Mouse (Mus musculus) stomach, embryonic 14.5 days (tissue): ENCODE results near the gene Nlrc3. TPM values are rescaled to one million over a fixed set of nuclear protein-coding genes. Genes with fewer than 3 reads are reported as not detected.

Source experiments
- ATAC-seq: fragments of 200-750 bp; cut with Nextera tagmentation; 2 replicates; pipeline ENCODE4 v1.8.0; 2017; ENCODE audit warnings: low read depth, moderate TSS enrichment; ENCODE audit not compliant: insufficient number of reproducible peaks, insufficient read depth, low FRiP score
- H3K27ac ChIP-seq: fragments of 300-500 bp; sonication (generic); 2 replicates; pipeline ENCODE4 v1.5.1; 2014; ENCODE audit warnings: mild to moderate bottlenecking, low read length, moderate library complexity, mixed read lengths
- H3K27me3 ChIP-seq: fragments of 300-500 bp; sonication (generic); 2 replicates; pipeline ENCODE4 v1.6.1; 2014; ENCODE audit warnings: low read length, control low read depth, mixed read lengths; ENCODE audit not compliant: control insufficient read depth, insufficient read depth
- H3K36me3 ChIP-seq: fragments of 300-500 bp; sonication (generic); 2 replicates; pipeline ENCODE4 v1.6.1; 2014; ENCODE audit warnings: mild to moderate bottlenecking, control low read depth, low read length, moderate library complexity, mixed read lengths; ENCODE audit not compliant: control insufficient read depth, insufficient read depth
- H3K4me1 ChIP-seq: fragments of 300-500 bp; sonication (generic); 2 replicates; pipeline ENCODE4 v1.6.1; 2014; ENCODE audit warnings: low read length, control low read depth, mixed read lengths; ENCODE audit not compliant: control insufficient read depth, insufficient read depth
- H3K4me2 ChIP-seq: fragments of 300-500 bp; sonication (generic); replicated peaks from 2 replicates; pipeline ENCODE4 v1.6.1; 2014; ENCODE audit warnings: low read depth, low read length, control low read depth
- H3K4me3 ChIP-seq: fragments of 300-500 bp; sonication (generic); 2 replicates; pipeline ENCODE4 v1.5.1; 2014; ENCODE audit warnings: low read depth, low read length, control low read depth
- H3K9ac ChIP-seq: fragments of 300-500 bp; sonication (generic); replicated peaks from 2 replicates; pipeline ENCODE4 v1.6.1; 2014; ENCODE audit warnings: low read depth, mild to moderate bottlenecking, control low read depth, low read length, moderate library complexity, mixed read lengths
- H3K9me3 ChIP-seq: fragments of 300-500 bp; sonication (generic); 2 replicates; pipeline ENCODE4 v1.6.1; 2016; ENCODE audit warnings: low read depth, low read length, control low read depth; ENCODE audit not compliant: control insufficient read depth
- WGBS: fragments of 180-500 bp; shearing (Covaris S2); extraction: QIAGEN DNeasy Blood & Tissue Kit; methylation state at CpG from one replicate; pipeline ENCODE4 v1.1.7; 2014; 5-methylcytosine and 5-hydroxymethylcytosine counted together
- polyA plus RNA-seq: library from polyadenylated mRNA; unstranded; fragments of >200 nt; fragmentation: Nextera tagmentation; extraction: Ambion mirVana; gene quantifications from 2 replicates; pipeline ENCODE4 v1.2.1, GENCODE M21; 2014

Nlrc3 gene
- polyA plus RNA-seq, 1 experiment from 2014 or later: 1.2 TPM

DNA sequence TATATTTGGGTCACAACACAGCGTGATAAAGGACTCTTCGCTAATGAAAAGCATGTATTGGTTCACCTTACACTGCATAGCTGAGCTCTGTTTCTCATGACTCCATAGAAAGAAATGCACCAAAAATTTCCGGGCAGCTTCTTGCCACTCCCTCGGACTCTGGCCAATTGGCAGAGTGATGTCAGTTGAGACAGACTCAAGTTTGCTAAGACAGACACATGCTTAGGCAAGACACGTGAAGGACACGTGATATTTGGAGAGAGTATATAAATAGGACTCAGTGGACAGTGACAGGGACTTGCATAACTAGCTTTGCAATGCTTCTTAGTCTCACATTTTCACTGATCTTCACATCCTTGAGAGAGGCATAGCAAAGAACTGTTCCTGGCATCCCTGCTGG lies 20.1 kb downstream of the Nlrc3 start:
- Histone ChIP-seq H3K4me3 (no peak overlapping the region), H3K36me3 (no peaks in the 10 kb centered on the region), H3K9me3 (no peaks in the 10 kb centered on the region), H3K27me3 (no peaks in the 10 kb centered on the region), H3K4me2 (no peak overlapping the region), H3K27ac (no peak overlapping the region), H3K4me1 (no peaks in the 10 kb centered on the region), H3K9ac (no peak overlapping the region)
- ATAC-seq: no peak
- WGBS: 90% methylated on average over 6 of the region's 6 CpGs

DNA sequence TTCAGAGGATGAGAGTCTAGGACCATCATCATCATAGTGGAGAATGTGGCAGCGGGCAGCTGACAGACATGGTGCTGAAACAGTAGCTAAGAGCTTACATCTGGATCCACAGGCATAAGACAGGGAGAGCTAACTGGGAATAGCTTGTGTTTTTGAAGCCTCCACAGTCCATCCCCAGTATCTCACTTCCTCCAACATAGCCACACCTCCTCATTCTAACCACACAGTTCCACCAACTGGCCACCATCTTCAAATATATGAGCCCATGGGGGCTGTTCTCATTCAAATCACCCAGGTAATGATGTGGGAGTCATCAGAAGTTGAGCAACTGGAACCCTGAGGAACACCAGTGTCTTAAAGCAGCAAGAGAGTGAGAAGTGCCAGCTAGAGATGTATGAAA lies 25.3 kb downstream of the Nlrc3 start:
- Histone ChIP-seq H3K36me3 (no peaks in the 10 kb centered on the region), H3K27ac (no peak overlapping the region), H3K9me3 (no peaks in the 10 kb centered on the region), H3K4me2 (no peak overlapping the region), H3K27me3 (no peaks in the 10 kb centered on the region), H3K9ac (no peak overlapping the region), H3K4me3 (no peak overlapping the region), H3K4me1 (no peaks in the 10 kb centered on the region)
- no peak for ATAC-seq
- 83% methylated on average over 1 of the region's 1 CpGs for WGBS

DNA sequence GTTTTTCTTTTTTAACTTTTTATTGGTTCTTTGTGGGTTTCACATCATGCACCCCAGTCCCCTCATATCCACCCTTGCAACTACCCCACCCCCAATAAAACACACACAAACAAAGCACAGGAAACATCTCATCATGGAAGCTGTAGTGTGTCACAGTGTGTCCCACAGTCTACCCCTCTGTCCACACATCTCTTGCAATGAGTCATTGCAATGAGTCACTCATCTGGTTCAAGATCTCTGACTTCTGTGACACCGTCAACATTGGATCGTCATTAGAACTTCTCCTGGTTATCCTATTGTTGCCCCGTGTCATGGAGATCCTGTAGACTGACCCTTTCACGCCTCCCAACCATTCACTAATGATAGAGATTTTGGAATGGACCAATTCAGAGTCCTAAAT lies 41.7 kb downstream of the Nlrc3 start:
- Histone ChIP-seq H3K9ac (no peak overlapping the region), H3K27me3 (no peaks in the 10 kb centered on the region), H3K4me2 (no peak overlapping the region), H3K4me1 (no peaks in the 10 kb centered on the region), H3K4me3 (no peak overlapping the region), H3K9me3 (no peaks in the 10 kb centered on the region), H3K27ac (no peak overlapping the region), H3K36me3 (peaks cover 24% of the 10 kb centered on the region)
- ATAC-seq: no peak
- WGBS: 87% methylated on average over 4 of the region's 4 CpGs

DNA sequence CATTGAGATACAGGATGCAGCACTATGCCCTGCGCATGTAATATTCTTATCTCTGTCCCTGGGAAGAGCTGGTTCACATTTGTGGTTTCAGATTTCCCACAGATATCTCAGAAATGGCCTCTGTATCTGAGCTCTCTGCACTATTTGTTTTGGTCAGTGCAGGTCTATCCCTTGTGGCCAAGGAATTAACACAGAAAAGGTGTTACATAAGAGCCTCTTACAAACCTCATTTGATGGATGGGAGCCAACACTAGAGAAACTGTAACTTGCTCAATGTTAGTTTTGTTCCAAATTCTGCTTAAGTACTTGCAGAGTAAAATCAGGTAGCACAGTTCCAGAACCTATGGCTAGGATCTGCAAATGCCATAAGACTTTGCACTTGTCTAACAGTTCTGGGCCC lies 42.3 kb downstream of the Nlrc3 start:
- H3K9me3 ChIP-seq: no peaks in the 10 kb centered on the region
- no peak overlapping the region for H3K4me2 ChIP-seq
- WGBS: 100% methylated on average over 1 of the region's 1 CpGs
- ATAC-seq: no peak
- no peak overlapping the region for H3K4me3 ChIP-seq
- no peak overlapping the region for H3K27ac ChIP-seq
- no peaks in the 10 kb centered on the region for H3K4me1 ChIP-seq
- no peak overlapping the region for H3K9ac ChIP-seq
- H3K27me3 ChIP-seq: no peaks in the 10 kb centered on the region
- H3K36me3 ChIP-seq: peaks cover 23% of the 10 kb centered on the region

DNA sequence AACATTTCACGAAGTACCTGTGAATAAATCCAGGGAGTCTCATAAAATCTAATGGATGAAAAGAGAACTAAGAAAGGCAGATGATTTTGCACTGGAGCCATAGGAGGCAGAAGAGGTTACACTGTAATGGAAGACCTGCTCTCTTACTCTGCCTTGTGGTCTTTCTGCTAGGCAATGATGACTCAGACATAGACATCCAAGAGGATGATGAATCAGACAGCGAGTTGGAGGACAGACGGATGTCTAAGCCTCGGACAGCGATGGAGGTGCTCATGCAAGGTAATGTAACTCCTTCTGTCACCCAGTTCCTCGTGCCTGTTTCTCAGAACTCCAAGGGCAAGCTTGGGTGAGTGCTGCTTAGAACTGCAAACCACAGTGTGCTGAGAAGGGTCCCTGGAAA lies 42.9 kb downstream of the Nlrc3 start:
- ATAC-seq: no peak
- Histone ChIP-seq H3K9me3 (no peaks in the 10 kb centered on the region), H3K27me3 (no peaks in the 10 kb centered on the region), H3K27ac (no peak overlapping the region), H3K4me1 (no peaks in the 10 kb centered on the region), H3K9ac (no peak overlapping the region), H3K4me3 (no peak overlapping the region), H3K36me3 (peaks cover 26% of the 10 kb centered on the region), H3K4me2 (no peak overlapping the region)
- 94% methylated on average over 6 of the region's 6 CpGs for WGBS

DNA sequence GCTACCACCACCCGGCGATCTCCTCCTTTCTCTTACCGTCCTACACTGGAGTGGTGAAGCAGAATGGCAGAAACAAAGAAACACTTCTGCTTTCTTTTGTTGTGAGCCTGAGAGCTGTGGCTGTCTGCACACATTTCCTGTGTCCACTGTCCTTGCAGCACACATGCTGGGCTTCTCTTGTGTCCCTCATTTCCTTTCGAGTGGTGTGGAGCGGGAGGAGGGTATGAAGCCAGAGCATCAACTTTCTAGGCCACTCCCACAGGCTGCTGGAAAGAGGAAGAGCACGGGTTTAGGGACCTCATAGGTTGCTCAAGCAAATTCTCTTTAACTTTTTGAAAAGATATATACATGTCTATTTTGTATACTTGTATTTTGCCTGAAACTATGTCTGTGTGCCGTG lies 47.3 kb downstream of the Nlrc3 start:
- ATAC-seq: no peak
- no peak overlapping the region for H3K4me2 ChIP-seq
- H3K4me1 ChIP-seq: no peaks in the 10 kb centered on the region
- H3K36me3 ChIP-seq: peaks cover 28% of the 10 kb centered on the region
- H3K27me3 ChIP-seq: no peaks in the 10 kb centered on the region
- WGBS: 86% methylated on average over 7 of the region's 7 CpGs
- no peaks in the 10 kb centered on the region for H3K9me3 ChIP-seq
- H3K27ac ChIP-seq: no peak overlapping the region
- H3K4me3 ChIP-seq: no peak overlapping the region
- H3K9ac ChIP-seq: no peak overlapping the region

DNA sequence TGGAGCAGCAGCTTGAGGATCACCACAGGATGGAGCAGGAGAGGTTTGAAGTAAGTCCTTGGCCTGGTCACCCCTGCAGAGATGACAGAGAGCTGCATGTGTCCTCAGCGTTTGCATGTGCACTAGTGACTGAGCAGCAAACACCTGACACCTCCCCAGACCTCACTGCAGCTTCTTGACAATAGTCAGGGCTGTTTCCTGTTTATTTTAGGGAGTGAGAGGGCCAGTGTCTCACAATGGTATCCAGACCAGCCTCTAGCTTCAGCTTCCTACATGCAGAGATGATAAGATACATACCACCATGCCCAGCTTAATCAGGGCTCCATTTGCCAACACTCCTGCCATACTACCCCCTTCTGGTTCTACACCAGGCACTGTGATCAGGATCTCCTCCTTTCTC lies 47.9 kb downstream of the Nlrc3 start:
- ATAC-seq: no peak
- WGBS: 53% methylated on average over 1 of the region's 1 CpGs
- Histone ChIP-seq H3K9me3 (no peaks in the 10 kb centered on the region), H3K27me3 (no peaks in the 10 kb centered on the region), H3K36me3 (peaks cover 32% of the 10 kb centered on the region), H3K4me3 (no peak overlapping the region), H3K4me1 (no peaks in the 10 kb centered on the region), H3K4me2 (no peak overlapping the region), H3K9ac (no peak overlapping the region), H3K27ac (no peak overlapping the region)

DNA sequence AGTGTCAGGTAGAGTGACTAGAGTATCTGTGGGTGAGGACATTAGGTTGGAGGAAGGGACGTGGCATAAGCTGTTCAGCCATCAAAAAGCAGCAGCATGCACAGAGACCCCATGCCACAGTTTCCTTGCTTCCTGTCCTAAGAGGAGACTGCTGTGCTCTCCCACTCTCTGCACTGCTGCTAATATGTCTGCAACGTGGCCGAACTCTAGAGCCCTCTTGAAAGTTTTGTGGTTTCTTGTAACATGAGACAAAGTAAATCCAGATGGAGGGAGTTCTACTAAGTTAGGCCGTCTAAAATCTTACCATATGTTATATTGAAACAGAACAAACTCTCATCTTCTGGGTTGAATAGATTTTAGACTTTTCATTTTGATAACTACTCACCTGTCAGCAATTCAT lies 52.5 kb downstream of the Nlrc3 start:
- Histone ChIP-seq H3K4me2 (no peak overlapping the region), H3K27ac (no peak overlapping the region), H3K27me3 (no peaks in the 10 kb centered on the region), H3K9me3 (no peaks in the 10 kb centered on the region), H3K4me3 (no peak overlapping the region), H3K36me3 (peaks cover 33% of the 10 kb centered on the region), H3K4me1 (no peaks in the 10 kb centered on the region), H3K9ac (no peak overlapping the region)
- 82% methylated on average over 4 of the region's 4 CpGs for WGBS
- no peak for ATAC-seq

DNA sequence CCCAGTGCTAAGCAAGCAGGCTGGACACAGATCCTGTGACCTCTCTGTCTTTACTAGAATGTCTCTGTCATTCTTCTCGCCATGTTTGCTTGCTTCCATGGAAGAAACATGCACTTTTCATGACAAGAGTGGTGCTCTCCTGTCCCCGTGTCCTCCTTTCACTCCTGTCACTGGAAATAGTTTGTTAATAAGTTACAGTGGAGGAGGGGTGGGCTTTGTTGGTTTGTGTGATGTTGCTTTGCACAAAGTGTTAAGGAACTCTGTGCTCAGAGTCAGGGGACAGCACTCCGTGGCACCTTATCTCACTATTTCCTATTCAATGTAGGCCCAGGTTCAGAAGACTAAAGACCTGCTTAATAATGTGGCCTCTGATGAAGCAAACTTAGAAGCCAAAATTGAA lies 52.9 kb downstream of the Nlrc3 start:
- Histone ChIP-seq H3K36me3 (peaks cover 31% of the 10 kb centered on the region), H3K4me1 (no peaks in the 10 kb centered on the region), H3K4me3 (no peak overlapping the region), H3K27ac (no peak overlapping the region), H3K9me3 (no peaks in the 10 kb centered on the region), H3K27me3 (no peaks in the 10 kb centered on the region), H3K9ac (no peak overlapping the region), H3K4me2 (no peak overlapping the region)
- ATAC-seq: no peak
- WGBS: 83% methylated on average over 3 of the region's 3 CpGs
